Mouse (Mus musculus) lung, postnatal 0 days (tissue): ENCODE results near the gene St3gal3.

Source experiments
- CTCF ChIP-seq: IDR thresholded peaks from 2 replicates; pipeline ENCODE4 v1.5.1; 2016; ENCODE audit warnings: antibody characterized with exemption, mild to moderate bottlenecking
- EP300 ChIP-seq: IDR thresholded peaks from 2 replicates; pipeline ENCODE4 v1.6.1; 2016; ENCODE audit warnings: antibody characterized with exemption, mild to moderate bottlenecking, control low read depth

DNA sequence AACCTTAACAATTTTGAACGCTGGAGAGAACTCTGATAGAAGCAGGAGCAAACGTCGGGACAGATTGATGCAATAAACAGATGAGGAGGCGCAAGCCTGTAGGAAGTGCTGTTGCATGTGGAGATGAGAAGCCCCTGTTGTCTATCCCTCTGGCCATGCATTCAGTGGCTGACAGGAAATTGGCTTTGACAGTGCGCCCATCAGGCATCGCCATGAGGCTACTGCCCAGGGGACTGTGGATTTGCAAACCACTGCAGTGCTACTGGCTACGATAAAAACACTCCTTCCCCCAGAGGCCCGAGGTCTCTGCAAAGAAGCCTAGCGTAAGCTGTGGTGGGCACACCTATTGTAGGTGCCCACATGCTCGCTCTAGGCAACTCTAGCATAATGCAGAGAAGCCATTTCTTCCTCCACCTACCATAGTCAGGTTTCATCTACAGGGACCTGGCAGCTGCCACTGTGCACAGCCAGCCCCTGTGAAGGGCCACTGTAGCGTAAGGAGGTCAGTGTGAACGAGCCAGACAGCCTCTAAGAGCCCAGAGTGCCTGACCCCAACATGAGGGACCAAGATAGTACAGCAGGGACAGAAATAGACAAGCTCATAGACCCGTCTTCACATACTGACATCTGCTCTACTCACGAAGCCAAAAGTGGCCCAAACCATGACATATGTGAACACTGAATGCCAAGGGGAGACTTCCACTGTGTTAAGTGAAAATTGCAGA is 15.4 kb upstream of the St3gal3 start:
- no peak for TF ChIP-seq EP300
- no peak for TF ChIP-seq CTCF
